Mouse (Mus musculus) granulocyte monocyte progenitor cell, adult 5-6 weeks (primary cell): ENCODE data around the gene Gar1. TPM values are rescaled to one million over a fixed set of nuclear protein-coding genes. Genes with fewer than 3 reads are reported as not detected.
A peak's percentile ranks its signal among the peaks of the same experiment; 100 is the strongest.

Experiments used
- ATAC-seq: replicated peaks from 2 replicates; pipeline ENCODE4 v1.8.0; 2016; ENCODE audit warnings: mild to moderate bottlenecking, moderate TSS enrichment, inconsistent platforms; ENCODE audit not compliant: poor library complexity, severe bottlenecking
- total RNA-seq, 2 experiments: library from RNA; stranded (forward) in 1 of 2; stranded (reverse) in 1 of 2; fragments of 200-712, 200-1000 nt in 1 of 2; fragments of >200 nt in 1 of 2; fragmentation: Nextera tagmentation in 1 of 2; gene quantifications; 2 replicates each; pipeline ENCODE4 v1.2.3; 2014 to 2017

The Gar1 gene
- total RNA-seq (2014; fragmentation: Nextera tagmentation) (137 and 179 TPM in 2 replicates), total RNA-seq (2017) (23.3 and 26.8 TPM in 2 replicates)

DNA sequence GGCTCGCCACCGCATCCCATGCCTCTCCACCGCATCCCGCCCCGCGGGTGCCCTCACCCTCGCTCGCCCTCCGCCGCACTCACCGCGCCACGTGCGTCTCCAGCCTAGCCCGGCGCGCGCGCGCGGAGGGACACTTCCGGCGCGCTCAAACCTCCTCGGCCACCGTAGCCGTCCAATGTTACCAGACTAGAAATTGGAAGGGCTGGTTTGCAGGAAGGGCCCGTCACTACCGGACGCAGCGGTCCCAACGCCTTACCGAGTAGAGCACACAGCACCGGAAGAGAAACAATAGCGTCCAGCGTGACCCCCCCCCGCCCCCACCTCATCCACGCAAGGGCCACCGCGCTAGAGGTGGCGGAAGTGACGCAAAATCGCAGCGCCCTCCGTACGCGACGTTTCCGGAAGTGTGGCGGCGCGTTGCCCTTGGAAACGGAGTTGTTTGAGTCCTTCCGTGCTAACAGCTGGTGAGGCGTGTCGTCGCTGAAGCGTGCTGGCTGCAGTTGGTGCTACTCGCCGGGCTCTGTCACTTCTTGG, at the start of gene Gar1:
TSS of gene Gar1 (minus strand) at position 362 of the 534 bp plus-strand sequence.
- peak; percentile 89 for ATAC-seq

DNA sequence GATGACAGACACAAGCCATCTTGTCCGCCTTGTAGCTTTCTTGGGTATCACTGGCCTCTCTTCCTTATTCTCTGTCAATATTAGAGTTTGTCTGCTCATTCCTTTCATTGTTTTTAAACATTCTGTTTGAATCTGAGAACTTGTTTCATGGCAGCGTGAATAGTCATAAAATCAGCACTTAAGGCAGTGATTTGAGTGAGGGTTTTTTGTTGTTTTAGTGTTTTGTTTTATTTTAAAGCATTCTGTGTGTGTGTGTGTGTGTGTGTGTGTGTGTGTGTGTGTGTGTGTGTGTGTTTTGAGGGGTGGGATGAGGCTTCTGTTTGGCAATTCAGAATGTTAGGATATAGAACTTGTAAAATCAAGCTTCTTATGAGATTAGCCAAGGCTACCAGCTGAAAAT, 48.7 kb upstream of the Gar1 start:
- ATAC-seq = no peak

DNA sequence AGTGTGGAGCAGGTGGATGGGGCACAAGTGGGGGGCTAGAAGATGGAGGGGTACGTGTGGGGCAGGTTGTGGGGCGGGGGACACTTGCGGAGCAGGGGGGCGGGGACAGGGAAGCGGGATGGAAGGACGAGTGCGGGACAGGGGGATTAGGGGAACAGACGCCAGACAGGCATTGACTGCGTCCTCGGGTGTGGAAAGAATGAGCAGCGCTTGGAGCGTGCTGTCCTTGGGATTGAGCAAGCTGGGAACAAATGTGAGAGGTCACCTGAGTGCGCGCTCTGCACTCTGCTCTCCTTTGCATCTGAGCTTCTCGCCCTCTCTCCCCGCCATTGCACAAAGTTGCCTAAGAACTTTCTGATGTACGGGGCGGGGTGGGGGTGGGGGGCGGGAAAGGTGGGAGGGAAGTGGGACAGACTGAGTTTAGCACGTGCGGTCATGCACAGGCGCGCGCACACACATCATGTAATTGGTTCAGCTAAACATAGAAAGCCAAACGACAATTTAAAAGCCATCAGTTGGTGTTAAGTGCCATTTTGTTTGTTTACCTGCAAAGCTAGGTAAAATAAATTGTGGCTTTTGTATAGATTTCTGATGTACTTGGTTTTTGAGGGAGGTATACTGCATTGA, 48.0 kb upstream of the Gar1 start:
- ATAC-seq = peak; percentile 74

DNA sequence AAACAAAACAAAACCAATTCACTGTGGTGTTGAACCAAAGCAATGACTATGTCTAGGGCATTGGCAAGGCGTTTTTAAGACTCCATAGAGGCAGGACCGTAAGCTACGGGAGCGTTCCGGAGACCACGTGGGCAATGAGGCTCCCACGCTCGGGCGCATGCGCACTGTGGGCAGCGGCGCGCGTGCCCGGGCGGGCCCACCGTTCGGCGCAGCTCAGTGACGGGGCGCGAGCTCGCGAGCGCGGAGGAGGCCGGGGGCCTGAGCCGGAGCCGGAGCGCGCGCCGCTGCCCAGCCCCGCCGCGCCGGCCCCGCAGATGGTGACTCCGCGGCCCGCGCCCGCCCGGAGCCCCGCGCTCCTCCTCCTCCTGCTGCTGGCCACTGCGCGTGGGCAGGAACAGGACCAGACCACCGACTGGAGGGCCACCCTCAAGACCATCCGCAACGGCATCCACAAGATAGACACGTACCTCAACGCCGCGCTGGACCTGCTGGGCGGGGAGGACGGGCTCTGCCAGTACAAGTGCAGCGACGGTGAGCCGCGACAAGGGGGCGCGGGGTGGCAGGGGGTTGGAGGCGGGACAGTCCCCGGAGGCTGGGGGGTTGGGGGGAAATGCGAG, 47.3 kb upstream of the Gar1 start, which contains the start of gene Pla2g12a:
TSS of gene Pla2g12a (plus strand) at position 202 of the 617 bp plus-strand sequence.
- peak; percentile 76 for ATAC-seq

DNA sequence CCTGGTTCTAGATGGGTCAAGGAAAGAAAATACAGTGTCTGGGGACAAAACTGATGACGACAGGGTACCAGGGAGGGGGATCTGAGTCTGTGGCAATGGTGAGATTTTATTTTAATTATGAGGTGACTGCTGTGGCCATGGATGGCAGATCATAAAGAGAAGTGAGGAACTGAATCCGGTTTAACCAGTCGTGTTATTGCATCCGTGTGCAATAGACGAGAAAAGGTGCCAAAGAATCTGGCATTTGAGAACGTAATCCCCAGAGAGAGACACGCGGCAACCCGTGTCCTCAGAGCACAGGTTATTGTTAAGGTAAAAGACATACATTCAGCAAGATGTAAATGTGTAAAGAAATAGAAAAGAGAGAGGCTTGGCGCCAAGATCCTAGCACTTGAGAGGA, 46.1 kb upstream of the Gar1 start:
- no peak for ATAC-seq

DNA sequence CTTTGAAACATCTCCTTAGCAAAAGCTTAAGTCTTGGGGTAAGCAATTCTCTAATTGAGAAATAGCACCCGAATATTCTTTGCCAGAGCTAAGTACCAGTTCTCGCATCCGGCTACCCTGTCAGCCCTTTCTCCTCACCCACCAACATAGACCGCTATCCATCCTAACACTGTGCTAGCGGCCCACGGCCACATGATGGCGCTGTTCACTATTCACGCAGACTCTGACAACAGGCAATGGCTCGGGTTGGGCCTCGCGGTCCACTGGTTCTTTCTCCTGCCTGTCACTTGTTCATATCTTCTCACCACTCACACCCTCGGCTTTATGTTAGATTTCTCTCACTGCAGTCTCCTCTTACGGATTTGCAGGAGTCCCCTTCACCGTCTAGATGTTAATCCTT, 32.5 kb upstream of the Gar1 start:
- peak; percentile 90 for ATAC-seq

DNA sequence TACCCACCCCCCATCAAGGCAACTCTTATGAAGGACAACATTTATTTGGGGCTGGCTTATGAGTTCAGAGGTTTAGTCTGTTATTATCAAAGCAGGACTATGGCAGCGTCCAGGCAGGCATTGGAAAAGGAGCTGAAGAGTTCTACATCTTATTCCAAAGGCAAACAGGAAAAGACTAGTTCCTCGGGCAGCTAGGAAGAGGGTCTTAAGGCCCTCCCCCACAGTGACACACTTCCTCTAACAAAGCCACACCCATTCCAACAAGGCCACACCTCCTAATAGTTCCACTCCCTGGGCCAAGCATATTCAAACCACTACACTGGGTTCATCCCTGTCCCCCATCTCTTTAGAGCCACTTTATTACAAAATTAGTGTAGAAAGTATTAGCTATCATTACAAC, 31.4 kb upstream of the Gar1 start:
- no peak for ATAC-seq

DNA sequence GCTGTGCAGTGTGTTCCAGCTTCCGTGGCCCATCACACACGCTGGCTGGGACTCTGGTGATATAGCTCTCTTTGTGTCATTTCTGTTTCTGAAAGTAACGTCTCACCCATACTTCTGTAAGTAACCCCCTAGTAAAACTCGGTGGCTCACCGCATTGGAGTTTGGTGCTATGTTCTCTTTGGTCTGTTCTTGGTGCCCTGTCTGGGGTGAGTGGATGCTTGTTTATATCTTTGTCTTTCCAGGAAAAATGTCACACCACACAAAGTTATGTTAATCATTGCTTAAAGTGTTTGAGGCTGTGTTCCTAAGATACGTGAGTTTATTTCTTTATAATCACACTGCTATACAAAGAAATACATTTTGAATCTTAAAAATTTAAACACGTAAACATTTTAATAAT, 15.7 kb upstream of the Gar1 start:
- no peak for ATAC-seq

DNA sequence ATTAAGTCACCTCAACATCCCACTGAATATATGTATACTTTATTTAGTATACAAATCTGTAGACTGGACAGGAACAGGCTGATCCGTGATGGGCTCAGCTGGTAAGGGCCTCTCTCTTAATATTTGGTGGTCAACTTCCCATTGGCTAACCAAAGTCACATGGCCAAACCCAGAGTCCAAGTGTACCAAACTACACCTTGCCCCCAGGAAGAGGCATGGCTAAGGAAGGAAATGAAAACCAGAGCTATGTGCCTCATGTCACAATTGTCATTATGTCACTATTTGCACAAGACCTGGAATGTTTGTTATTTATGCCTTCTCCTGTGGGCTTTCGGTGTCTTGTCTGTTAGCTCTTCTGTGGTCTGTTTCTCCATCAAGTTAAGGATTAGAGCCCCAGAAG, 14.7 kb upstream of the Gar1 start:
- ATAC-seq = peak; percentile 66

DNA sequence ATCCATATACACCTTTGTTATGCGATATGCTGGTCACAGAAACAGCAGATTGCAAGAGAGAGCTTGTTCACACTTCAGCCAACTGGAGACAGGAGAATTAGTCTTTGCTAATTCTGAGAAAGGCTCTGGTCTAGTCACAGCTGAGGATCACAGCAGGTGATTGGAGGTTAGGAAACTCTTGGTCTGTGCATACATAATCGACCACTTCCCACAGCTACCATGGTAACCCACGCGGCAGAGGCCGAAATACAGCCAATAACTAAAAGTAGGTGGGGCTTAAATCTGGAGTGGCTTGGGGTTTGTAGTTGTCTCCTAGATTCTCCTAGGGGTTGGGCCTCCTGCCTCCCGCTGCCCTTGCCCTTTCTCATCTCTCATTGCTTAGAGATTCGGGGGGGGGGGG, 6.8 kb upstream of the Gar1 start:
- ATAC-seq = 0 out of 2 replicates have a peak, but pooled peaks have one; percentile 21

DNA sequence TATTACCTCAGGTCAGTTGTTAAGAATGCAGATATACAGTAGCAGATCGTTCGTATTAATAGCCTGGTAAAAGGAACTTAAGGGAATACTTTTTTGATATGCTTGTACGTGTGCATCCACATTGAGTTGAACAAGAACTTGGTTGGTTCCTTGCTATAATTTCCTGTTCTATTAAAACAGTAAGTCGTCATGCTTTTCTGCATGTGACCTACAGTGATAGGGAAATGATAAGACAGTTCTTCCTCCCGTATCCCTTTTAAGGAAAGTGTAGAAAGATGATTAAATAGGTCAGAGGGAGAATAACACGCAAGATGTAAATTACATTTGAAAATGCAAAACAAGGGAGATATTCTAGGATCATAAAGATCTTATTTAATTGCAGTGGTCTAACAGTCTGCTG, 5.8 kb upstream of the Gar1 start:
- no peak for ATAC-seq

DNA sequence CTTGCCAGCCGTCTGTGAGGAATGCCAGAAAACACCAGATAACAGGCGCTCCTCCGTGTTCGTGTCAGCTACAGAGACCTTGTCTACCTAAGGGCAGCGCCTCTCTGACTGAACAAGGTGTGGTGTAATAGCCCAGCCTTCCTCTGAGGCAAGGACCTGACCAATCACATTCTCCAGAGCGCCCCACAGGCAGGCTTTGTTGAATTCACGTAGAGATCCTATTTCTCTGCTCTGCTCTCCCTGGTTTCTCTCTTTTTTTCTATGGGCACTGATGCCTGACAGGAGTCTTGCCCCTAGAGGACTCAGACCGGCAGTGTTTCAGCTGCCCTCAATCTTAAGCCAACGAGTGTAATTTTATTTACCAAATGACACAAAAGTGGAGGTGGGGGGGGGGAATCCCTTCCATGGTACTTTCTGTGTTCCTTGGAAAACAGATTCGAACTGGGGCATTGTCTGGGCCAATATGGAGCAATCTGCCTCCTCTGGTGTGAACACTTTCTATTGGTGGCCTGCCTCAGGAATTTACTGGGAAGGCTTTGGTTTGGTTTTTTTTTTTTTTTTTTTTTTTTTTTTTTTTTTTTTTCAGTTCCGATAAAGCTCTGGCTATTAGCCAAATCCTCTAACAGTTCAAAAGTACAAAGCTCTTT, 5.0 kb upstream of the Gar1 start:
- ATAC-seq = no peak

DNA sequence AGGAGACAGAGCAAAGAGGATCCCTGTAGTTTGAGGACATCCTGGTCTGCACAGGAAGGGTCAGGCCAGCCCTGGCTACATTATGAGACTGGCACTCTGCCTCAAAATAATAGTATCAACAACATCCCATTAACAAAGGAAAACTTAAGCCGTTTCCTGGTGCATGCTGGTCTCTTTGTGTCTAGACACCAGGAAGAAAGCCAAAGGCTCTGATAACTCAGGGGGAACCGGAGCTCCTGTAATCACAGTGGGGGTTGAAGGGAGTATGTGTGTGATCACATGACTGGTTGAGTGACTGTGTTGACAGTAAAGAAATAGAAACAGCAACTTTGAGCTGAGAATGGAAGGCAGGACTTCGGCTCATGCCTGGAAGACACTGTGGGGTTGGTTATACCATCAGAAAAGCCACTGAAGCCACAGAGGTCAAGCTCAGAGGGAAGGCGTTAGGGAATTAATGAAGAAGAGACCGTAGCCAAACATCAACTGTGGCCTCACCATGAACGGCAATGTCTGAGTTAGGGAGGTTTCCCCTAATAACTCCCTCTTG, 4.3 kb upstream of the Gar1 start, which contains the start of gene Cfi:
TSS of gene Cfi (plus strand) at position 497 of the 547 bp plus-strand sequence.
- no peak for ATAC-seq

DNA sequence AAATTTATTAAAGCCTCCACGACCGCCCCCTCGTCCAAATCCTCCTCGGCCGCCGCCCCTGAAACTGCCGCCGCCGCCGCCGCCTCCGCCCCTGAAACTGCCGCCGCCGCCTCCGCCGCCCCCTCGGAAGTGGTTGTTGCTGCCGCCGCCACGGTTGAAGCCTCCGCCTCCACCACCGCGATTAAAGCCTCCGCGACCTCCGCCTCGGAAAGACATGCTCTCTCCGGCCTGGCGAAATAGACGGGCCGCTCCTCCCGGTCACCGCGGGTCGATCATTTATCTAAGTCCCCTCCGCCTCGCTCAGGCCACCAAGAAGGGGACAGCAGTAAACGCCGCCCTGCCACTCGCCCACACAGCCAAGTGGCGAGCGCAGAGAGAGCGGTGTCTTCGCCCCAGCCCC, 570 bp downstream of the Gar1 start:
- ATAC-seq = peak; percentile 40

DNA sequence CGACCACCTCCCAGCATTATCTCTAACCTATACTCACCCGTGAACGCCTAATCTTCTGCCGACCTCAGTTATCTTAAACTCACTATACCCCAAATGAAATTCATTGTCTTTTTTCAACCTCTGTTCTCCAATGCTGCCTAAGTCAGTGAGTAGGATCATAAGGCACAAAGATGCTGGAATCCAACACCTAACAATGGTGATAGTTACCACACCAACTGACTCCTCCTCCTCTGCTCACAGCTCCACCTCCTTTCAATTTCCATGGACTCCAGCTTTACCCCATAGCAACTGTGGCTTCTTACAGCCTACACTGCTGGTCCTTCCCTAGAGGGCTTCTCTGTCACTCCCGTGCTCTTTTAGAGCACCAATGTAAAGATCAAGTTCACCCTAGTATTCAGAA, 3.5 kb downstream of the Gar1 start:
- no peak for ATAC-seq

DNA sequence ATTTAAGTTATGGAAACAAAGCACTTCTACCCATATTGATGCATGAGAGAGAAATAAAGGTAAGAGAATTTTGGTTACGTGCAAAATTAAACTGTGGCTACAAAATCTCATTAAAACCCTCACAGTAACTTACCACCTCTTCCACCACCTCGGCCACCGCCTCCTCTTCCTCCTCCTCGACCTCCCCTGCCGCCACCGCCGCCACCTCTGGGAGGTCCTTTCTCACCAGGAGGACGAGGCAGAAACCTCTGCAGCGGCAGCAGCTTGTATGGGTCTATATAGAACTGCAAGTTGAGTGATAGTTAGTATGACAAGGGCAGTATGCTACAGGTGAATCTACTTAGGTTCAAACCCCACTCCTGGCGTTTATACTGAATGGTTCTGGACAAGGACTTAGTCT, 4.5 kb downstream of the Gar1 start:
- no peak for ATAC-seq

DNA sequence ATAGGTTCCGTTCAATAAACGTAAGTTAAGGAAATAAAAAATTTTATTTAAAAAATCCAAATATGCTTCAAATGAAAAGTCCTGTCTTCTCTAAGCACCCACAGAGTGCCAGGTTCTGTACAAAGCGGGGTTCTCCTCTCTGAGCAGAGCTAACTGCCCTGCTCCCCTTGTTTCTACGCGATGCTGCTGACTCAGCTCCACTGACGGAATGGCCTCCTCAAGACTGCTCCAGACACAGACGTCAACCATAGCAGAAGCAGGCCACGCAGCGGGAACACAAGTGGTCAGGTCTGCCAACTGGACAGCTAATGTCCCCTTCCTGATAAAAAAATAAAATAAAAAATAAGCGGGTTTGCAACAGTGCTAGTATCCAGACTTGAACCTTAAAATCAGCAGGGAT, 6.3 kb downstream of the Gar1 start:
- ATAC-seq = no peak

DNA sequence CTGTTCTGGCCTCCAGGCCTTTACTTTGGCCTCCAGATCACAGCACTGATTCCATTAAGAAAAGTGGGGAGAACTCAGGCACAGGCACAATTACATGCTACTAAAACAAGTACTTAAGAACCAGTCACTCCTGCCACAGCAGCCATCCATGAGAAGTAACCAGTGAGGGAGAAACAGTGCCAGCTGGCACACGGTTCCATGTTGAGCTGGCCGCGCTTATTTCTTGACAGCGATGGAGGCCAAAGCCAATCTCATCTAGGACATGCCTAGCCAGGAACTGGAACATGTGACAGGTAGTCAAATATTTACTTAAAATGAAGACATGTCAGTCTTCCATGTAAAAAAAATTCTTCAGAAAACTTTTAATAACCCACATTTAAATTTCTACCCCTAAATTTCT, 7.0 kb downstream of the Gar1 start:
- no peak for ATAC-seq

DNA sequence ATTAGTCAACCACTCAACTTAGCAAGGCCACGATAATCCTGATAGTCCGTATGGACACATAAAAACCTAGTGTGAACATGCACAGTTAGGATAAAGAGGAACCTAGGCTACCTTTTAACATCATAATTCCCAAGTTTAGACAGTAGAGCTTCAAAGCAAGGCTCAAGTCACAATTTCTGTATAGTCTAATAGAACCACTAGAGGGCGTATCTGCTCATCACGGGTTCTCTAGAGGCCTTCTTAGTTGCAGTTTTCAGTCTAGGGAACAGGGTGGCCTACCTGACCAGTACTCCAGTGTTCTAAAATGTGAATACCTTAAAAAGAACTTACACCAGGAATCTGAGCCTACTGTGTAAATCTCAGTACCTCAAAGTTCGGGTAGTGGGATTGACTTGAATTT, 7.9 kb downstream of the Gar1 start:
- ATAC-seq = peak; percentile 93

DNA sequence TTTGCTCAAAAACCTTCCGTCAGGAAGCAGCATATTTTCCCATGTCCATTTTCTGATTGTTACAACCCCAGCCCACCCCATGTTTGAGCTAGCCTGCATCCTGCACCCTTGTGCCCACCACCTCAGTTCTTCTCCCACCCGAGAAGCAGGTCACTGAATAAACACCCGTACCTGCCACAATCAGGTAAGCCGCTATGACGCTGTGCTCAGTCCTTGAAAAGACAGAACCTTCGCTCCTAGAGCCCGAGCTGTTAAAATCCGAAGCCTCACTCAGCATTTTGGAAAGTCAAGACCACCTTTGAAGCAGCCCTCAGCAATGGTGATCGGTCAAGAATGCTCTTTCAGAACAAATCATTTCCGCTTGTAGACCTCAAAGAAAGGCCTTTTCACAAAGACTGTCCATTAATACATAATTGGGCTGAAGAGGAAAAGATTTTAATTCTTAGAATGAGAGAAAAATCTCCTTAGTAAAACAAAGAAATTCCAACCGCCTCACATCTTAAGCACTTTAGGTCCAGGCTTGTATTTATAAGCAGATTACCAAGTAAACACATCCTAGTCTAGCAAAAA, 8.9 kb downstream of the Gar1 start, which contains the start of gene Rrh:
TSS of gene Rrh (minus strand) at position 382 of the 570 bp plus-strand sequence.
- ATAC-seq = no peak

DNA sequence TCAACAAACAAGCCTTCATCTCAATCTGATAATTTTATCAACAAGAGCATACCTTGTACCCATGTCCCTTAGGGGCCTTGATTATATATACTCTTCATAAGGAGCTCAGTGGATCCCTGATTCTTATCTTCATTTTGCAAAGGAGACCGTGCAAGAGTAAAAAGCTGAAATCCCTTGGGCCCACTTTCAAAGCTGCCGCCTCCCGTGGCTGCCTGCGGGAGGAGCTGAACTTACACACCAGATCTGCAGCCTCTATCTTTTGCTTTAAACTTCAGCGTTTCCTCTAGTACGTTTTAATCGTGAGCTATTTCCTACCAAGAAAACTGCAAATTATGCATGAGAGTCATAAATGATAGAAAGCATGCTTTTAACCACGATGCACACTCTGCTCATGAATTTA, 9.5 kb downstream of the Gar1 start:
- no peak for ATAC-seq
